Mouse (Mus musculus) liver, embryonic 16.5 days (tissue): ENCODE results near the gene Kmt2b. TPM values are rescaled to one million over a fixed set of nuclear protein-coding genes. Genes with fewer than 3 reads are reported as not detected.

ENCODE experiments used
- ATAC-seq: fragments of 200-750 bp; cut with Nextera tagmentation; 2 replicates; pipeline ENCODE4 v1.8.0; 2017; ENCODE audit warnings: low read depth, mild to moderate bottlenecking, moderate number of reproducible peaks, moderate library complexity
- H3K27ac ChIP-seq: fragments of 300-500 bp; sonication (generic); 2 replicates; pipeline ENCODE4 v1.5.1; 2014; ENCODE audit warnings: mild to moderate bottlenecking, low read length
- H3K27me3 ChIP-seq: fragments of 300-500 bp; sonication (generic); 2 replicates; pipeline ENCODE4 v1.6.1; 2014; ENCODE audit warnings: low read depth, low read length, mixed read lengths; ENCODE audit not compliant: control insufficient read depth, insufficient read depth
- H3K36me3 ChIP-seq: fragments of 300-500 bp; sonication (generic); 2 replicates; pipeline ENCODE4 v1.6.1; 2014; ENCODE audit warnings: mild to moderate bottlenecking; ENCODE audit not compliant: control insufficient read depth, insufficient read depth
- H3K4me1 ChIP-seq: fragments of 300-500 bp; sonication (generic); 2 replicates; pipeline ENCODE4 v1.6.1; 2014; ENCODE audit warnings: low read depth, low read length, mixed read lengths; ENCODE audit not compliant: control insufficient read depth
- H3K4me2 ChIP-seq: fragments of 300-500 bp; sonication (generic); 2 replicates; pipeline ENCODE4 v1.6.1; 2014; ENCODE audit warnings: low read depth, low read length, mixed read lengths
- H3K4me3 ChIP-seq: fragments of 300-500 bp; sonication (generic); 2 replicates; pipeline ENCODE4 v1.5.1; 2014; ENCODE audit warnings: low read depth, mild to moderate bottlenecking, low read length
- H3K9ac ChIP-seq: fragments of 300-500 bp; sonication (generic); 2 replicates; pipeline ENCODE4 v1.6.1; 2014; ENCODE audit warnings: low read depth, low read length
- H3K9me3 ChIP-seq: fragments of 300-500 bp; sonication (generic); replicated peaks from 2 replicates; pipeline ENCODE4 v1.6.1; 2016; ENCODE audit warnings: low read length; ENCODE audit not compliant: control insufficient read depth
- WGBS: fragments of 180-500 bp; shearing (Covaris S2); extraction: QIAGEN DNeasy Blood & Tissue Kit; methylation state at CpG from one replicate; pipeline ENCODE4 v1.1.7; 2014; ENCODE audit not compliant: insufficient replicate concordance; 5-methylcytosine and 5-hydroxymethylcytosine counted together
- microRNA-seq: library from miRNA; unstranded; fragments of <30 nt; microRNA quantifications from one replicate; pipeline ENCODE4, GENCODE M21; 2016
- polyA plus RNA-seq: library from polyadenylated mRNA; unstranded; fragments of >200 nt; fragmentation: Nextera tagmentation; extraction: Ambion mirVana; gene quantifications from 2 replicates; pipeline ENCODE4 v1.2.1, GENCODE M21; 2015

Kmt2b gene
- polyA plus RNA-seq, 1 experiment from 2014 or later, result 3.5 TPM

DNA sequence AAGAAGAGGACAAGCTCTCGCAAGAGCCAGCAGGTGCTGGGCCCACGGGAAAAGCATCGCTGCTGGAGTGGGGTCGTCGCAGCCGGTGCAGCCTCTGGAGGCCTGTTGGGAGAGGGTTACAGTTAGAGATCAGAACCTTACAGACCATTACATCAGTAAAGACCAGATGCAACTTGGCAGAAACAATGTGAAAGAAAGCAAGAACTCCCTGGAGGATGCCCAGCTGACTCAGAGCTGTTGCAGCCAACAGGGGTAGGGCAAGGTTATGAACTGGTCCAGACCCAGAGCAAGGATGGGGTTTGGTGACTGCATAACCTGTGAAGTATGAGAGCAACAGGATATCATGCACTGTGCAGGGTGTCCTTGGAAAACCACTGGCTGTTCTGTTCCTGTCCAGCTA lies 64.0 kb downstream of the Kmt2b start:
- no peak for ATAC-seq
- no peak overlapping the region for H3K4me2 ChIP-seq
- 80% methylated on average over 6 of the region's 6 CpGs for WGBS
- peaks cover 3% of the 10 kb centered on the region; the same call in 1 of the 2 replicates for H3K36me3 ChIP-seq
- H3K4me1 ChIP-seq, result no peaks in the 10 kb centered on the region
- H3K4me3 ChIP-seq, result no peak overlapping the region
- no peak overlapping the region for H3K9ac ChIP-seq
- H3K9me3 ChIP-seq, result no peaks in the 10 kb centered on the region
- no peaks in the 10 kb centered on the region for H3K27me3 ChIP-seq
- H3K27ac ChIP-seq, result no peak overlapping the region

GRCm38 (mm10) chr7:30522871-30523270 lies 65.7 kb downstream of the Kmt2b start:
- ATAC-seq, result no peak
- Histone ChIP-seq H3K4me1 (no peaks in the 10 kb centered on the region), H3K4me2 (no peak overlapping the region), H3K9me3 (no peaks in the 10 kb centered on the region), H3K9ac (no peak overlapping the region), H3K4me3 (no peak overlapping the region), H3K36me3 (peaks cover under 1% of the 10 kb centered on the region; the same call in 1 of the 2 replicates), H3K27ac (no peak overlapping the region), H3K27me3 (no peaks in the 10 kb centered on the region)
- 79% methylated on average over 10 of the region's 10 CpGs for WGBS

GRCm38 (mm10) chr7:30520856-30521255 lies 67.7 kb downstream of the Kmt2b start:
- H3K9ac ChIP-seq, result no peak overlapping the region
- H3K9me3 ChIP-seq, result no peaks in the 10 kb centered on the region
- H3K4me3 ChIP-seq, result no peak overlapping the region
- ATAC-seq, result no peak
- WGBS, result 66% methylated on average over 5 of the region's 5 CpGs
- H3K4me2 ChIP-seq, result no peak overlapping the region
- H3K36me3 ChIP-seq, result no peaks in the 10 kb centered on the region
- H3K27me3 ChIP-seq, result no peaks in the 10 kb centered on the region
- no peak overlapping the region for H3K27ac ChIP-seq
- H3K4me1 ChIP-seq, result no peaks in the 10 kb centered on the region

DNA sequence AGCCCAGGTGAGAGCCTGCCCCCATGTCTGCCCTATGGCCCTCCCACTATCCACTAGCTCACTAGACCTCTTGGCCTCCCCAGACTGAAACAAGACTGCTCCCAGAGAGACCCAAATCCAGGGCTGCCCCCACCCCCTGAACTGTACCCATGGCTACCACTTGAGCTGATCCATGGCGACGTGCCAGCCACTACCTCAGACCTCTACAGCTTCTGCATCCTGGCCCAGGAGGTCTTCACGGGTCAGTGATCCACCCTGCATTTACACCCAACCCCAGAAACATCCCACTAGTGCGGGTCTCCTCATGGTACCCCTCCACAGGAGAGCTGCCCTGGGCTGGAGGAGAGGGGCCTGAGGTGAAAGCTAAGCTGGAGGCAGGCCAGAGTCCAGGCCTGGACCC lies 68.1 kb downstream of the Kmt2b start:
- H3K27me3 ChIP-seq, result no peaks in the 10 kb centered on the region
- no peaks in the 10 kb centered on the region for H3K36me3 ChIP-seq
- no peak overlapping the region for H3K4me3 ChIP-seq
- ATAC-seq, result no peak
- H3K9ac ChIP-seq, result no peak overlapping the region
- WGBS, result 59% methylated on average over 4 of the region's 4 CpGs
- no peak overlapping the region for H3K4me2 ChIP-seq
- no peaks in the 10 kb centered on the region for H3K9me3 ChIP-seq
- H3K27ac ChIP-seq, result no peak overlapping the region
- H3K4me1 ChIP-seq, result no peaks in the 10 kb centered on the region

Small RNAs within 50 kb of the gene (microRNA-seq; reads per million reads assigned to microRNA genes)
- gene Gm38670, result 3.2 reads per million, percentile 10 among the genes with 10 or more reads in this experiment
- gene Mir3569, result not detected

Other genes with a start within 250 kb of the Kmt2b start
- gene Lrfn3, start 226.0 kb downstream of the Kmt2b start, polyA plus RNA-seq, result 2.0 and 2.1 TPM in 2 replicates
- 150 and 154 TPM in 2 replicates for gene Tyrobp, start 175.0 kb downstream of the Kmt2b start, polyA plus RNA-seq
- gene Hcst, start 168.9 kb downstream of the Kmt2b start, polyA plus RNA-seq, result 7.2 and 7.8 TPM in 2 replicates
- 1.4 and 1.7 TPM in 2 replicates for gene Nfkbid, start 167.0 kb downstream of the Kmt2b start, polyA plus RNA-seq
- 4.2 and 4.4 TPM in 2 replicates for gene Aplp1, start 143.2 kb downstream of the Kmt2b start, polyA plus RNA-seq
- gene Kirrel2, start 131.0 kb downstream of the Kmt2b start, polyA plus RNA-seq, result 0.12 and 0.23 TPM in 2 replicates
- 0.09 and 0.19 TPM in 2 replicates for gene Nphs1, start 130.4 kb downstream of the Kmt2b start, polyA plus RNA-seq
- 79.3 and 85.2 TPM in 2 replicates for gene Prodh2, start 95.1 kb downstream of the Kmt2b start, polyA plus RNA-seq
- 1.8 and 2.6 TPM in 2 replicates for gene Arhgap33, start 53.7 kb downstream of the Kmt2b start, polyA plus RNA-seq
- gene Hspb6, start 36.5 kb downstream of the Kmt2b start, polyA plus RNA-seq, result 5.3 and 6.9 TPM in 2 replicates
- gene Proser3, start 36.4 kb downstream of the Kmt2b start, polyA plus RNA-seq, result 2.7 and 3.0 TPM in 2 replicates
- 22.7 and 23.7 TPM in 2 replicates for gene Lin37, start 28.9 kb downstream of the Kmt2b start, polyA plus RNA-seq
- 31.5 and 32.6 TPM in 2 replicates for gene U2af1l4, start 25.4 kb downstream of the Kmt2b start, polyA plus RNA-seq
- 3.8 and 4.1 TPM in 2 replicates for gene Gm49396, start 25.4 kb downstream of the Kmt2b start, polyA plus RNA-seq
- gene Psenen, start 25.1 kb downstream of the Kmt2b start, polyA plus RNA-seq, result 65.0 and 70.1 TPM in 2 replicates
- gene Igflr1, start 23.3 kb downstream of the Kmt2b start, polyA plus RNA-seq, result 2.1 and 2.2 TPM in 2 replicates
- gene Zbtb32, start 10.2 kb upstream of the Kmt2b start, polyA plus RNA-seq, result 0.21 and 0.34 TPM in 2 replicates
- gene Upk1a, start 24.1 kb upstream of the Kmt2b start, polyA plus RNA-seq, result 0.08 and 0.09 TPM in 2 replicates
- 566 and 597 TPM in 2 replicates for gene Cox6b1, start 37.4 kb upstream of the Kmt2b start, polyA plus RNA-seq
- not detected in 2 replicates for gene Etv2, start 47.1 kb upstream of the Kmt2b start, polyA plus RNA-seq
- 41.9 and 43.4 TPM in 2 replicates for gene Rbm42, start 61.6 kb upstream of the Kmt2b start, polyA plus RNA-seq
- 28.5 and 31.8 TPM in 2 replicates for gene Haus5, start 76.3 kb upstream of the Kmt2b start, polyA plus RNA-seq
- gene Pmis2, start 82.9 kb upstream of the Kmt2b start, polyA plus RNA-seq, result not detected in 2 replicates
- gene 2200002J24Rik, start 110.2 kb upstream of the Kmt2b start, polyA plus RNA-seq, result 0.57 and 0.90 TPM in 2 replicates
- 4.1 and 4.4 TPM in 2 replicates for gene Atp4a, start 123.5 kb upstream of the Kmt2b start, polyA plus RNA-seq
- 94.1 and 96.0 TPM in 2 replicates for gene Tmem147, start 140.8 kb upstream of the Kmt2b start, polyA plus RNA-seq
- 0.14 TPM in 1 of 2 replicates, not detected in the other for gene Gapdhs, start 155.0 kb upstream of the Kmt2b start, polyA plus RNA-seq
- gene Sbsn, start 162.7 kb upstream of the Kmt2b start, polyA plus RNA-seq, result 0.05 and 0.20 TPM in 2 replicates
- 0.36 and 0.40 TPM in 2 replicates for gene Dmkn, start 175.0 kb upstream of the Kmt2b start, polyA plus RNA-seq
- gene Krtdap, start 199.2 kb upstream of the Kmt2b start, polyA plus RNA-seq, result 0.22 TPM in 1 of 2 replicates, not detected in the other
- 0.90 and 1.1 TPM in 2 replicates for gene Ffar2, start 235.0 kb upstream of the Kmt2b start, polyA plus RNA-seq